Mouse (Mus musculus) limb, embryonic 13.5 days (tissue): ENCODE results near the gene Zfp52. TPM values are rescaled to one million over a fixed set of nuclear protein-coding genes. Genes with fewer than 3 reads are reported as not detected.
A peak's percentile ranks its signal among the peaks of the same experiment; 100 is the strongest.

Experiments used
- ATAC-seq: fragments of 200-750 bp; cut with Nextera tagmentation; 2 replicates; pipeline ENCODE4 v1.8.0; 2017; ENCODE audit warnings: low read depth, moderate number of reproducible peaks, moderate TSS enrichment; ENCODE audit not compliant: low FRiP score
- H3K27ac ChIP-seq: fragments of 300-500 bp; sonication (generic); 2 replicates; pipeline ENCODE4 v1.5.1; 2015; ENCODE audit warnings: inconsistent platforms, mild to moderate bottlenecking, moderate library complexity
- H3K27me3 ChIP-seq: fragments of 300-500 bp; sonication (generic); 2 replicates; pipeline ENCODE4 v1.6.1; 2015; ENCODE audit warnings: mild to moderate bottlenecking, inconsistent platforms
- H3K36me3 ChIP-seq: fragments of 300-500 bp; sonication (generic); 2 replicates; pipeline ENCODE4 v1.6.1; 2015; ENCODE audit warnings: inconsistent platforms, mild to moderate bottlenecking, moderate library complexity
- H3K4me1 ChIP-seq: fragments of 300-500 bp; sonication (generic); 2 replicates; pipeline ENCODE4 v1.6.1; 2015; ENCODE audit warnings: inconsistent platforms
- H3K4me2 ChIP-seq: fragments of 300-500 bp; sonication (generic); replicated peaks from 2 replicates; pipeline ENCODE4 v1.6.1; 2015; ENCODE audit warnings: inconsistent platforms, mild to moderate bottlenecking, moderate library complexity
- H3K4me3 ChIP-seq: fragments of 300-500 bp; sonication (generic); 2 replicates; pipeline ENCODE4 v1.5.1; 2015; ENCODE audit warnings: moderate library complexity, mild to moderate bottlenecking, inconsistent platforms
- H3K9ac ChIP-seq: fragments of 300-500 bp; sonication (generic); 2 replicates; pipeline ENCODE4 v1.6.1; 2015; ENCODE audit warnings: mild to moderate bottlenecking, inconsistent platforms
- H3K9me3 ChIP-seq: fragments of 300-500 bp; sonication (generic); 2 replicates; pipeline ENCODE4 v1.6.1; 2016; ENCODE audit warnings: inconsistent platforms
- WGBS: fragments of 180-500 bp; shearing (Covaris S2); methylation state at CpG from one replicate; pipeline ENCODE4 v1.1.7; 2015; 5-methylcytosine and 5-hydroxymethylcytosine counted together
- polyA plus RNA-seq: library from polyadenylated mRNA; unstranded; fragments of >200 nt; fragmentation: Nextera tagmentation; extraction: Ambion mirVana; gene quantifications from 2 replicates; pipeline ENCODE4 v1.2.1, GENCODE M21; 2015

Gene Zfp52
- polyA plus RNA-seq, 1 experiment from 2014 or later = 5.1 TPM

DNA sequence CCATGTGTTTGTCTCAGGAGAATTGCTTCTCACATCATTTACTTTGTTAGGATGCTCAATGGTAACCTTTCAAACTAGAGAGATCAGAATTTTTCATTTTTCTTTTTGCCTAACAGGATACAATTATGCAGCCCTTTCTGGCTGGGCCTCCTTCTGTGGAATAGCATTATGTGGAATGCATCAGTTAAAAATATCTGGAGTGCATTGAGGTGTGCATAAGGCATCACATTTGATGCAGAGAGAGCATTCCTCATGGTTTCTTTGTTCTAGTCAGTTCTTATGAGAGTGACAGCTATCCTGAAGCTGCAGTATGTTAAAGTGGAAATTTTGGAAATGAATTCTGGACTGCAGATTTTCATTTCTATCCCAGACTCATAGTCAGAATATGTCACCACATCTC, 9.1 kb upstream of the Zfp52 start:
- no peak overlapping the region for H3K4me2 ChIP-seq
- no peaks in the 10 kb centered on the region for H3K9me3 ChIP-seq
- H3K27ac ChIP-seq = no peak overlapping the region
- H3K9ac ChIP-seq = no peak overlapping the region
- no peaks in the 10 kb centered on the region for H3K36me3 ChIP-seq
- no peak overlapping the region for H3K4me3 ChIP-seq
- H3K4me1 ChIP-seq = peaks cover under 1% of the 10 kb centered on the region
- H3K27me3 ChIP-seq = no peaks in the 10 kb centered on the region
- ATAC-seq = no peak

DNA sequence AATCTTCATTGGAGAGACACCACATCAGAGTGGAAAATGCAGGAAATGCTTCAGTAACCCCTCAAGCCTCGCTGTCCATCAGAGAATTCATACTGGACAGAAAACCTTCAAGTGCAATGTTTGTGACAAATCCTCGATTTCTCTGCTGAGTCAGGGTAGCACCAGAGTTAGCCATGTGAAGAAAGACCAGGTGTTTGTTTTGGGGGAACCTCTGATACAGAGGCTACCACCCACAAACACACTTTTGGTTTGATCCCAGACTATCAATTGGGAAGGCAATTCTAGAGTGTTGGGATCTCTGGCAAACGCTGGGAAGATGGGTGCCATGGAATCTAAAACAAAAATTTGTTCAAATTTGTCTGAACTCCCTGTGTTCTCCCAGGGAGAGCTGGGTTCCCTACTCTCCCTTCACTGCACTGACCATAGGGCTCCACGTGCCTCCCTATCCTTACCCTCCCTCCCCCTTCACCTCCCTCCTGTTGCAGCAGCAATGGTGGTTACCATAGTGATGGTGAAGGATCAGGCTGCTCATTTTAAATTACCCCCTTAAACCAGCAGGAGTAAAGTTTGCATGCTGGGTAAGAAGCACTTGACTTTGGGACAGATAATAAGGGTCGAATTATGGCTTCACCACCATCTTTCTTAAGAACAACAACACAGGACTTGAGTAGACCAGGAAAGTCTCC, 4.6 kb upstream of the Zfp52 start:
- WGBS = 74% methylated on average over 5 of the region's 5 CpGs
- peak overlapping the region; percentile 71; the same call in 1 of the 2 replicates for H3K4me2 ChIP-seq

DNA sequence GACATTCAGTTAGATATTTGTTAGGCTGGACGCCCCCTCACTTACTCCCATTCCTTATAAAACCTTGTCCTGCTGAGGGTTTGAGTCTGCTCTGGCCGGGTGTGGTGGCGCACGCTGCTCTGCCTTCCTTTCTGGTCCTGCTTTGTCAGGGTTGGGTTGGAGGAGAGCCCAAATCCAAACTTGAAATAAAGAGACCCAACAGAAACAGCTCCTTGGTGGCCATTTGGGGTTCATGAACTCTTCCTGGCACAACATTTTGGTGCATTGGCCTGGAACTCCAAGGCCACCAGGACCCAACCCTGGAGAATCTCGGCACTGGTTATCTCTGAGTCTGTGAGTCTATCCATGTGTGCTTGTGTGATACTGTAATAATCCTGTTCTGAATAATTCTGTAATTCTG, 3.7 kb upstream of the Zfp52 start:
- Histone ChIP-seq H3K9ac (peak overlapping the region; percentile 84), H3K36me3 (no peaks in the 10 kb centered on the region), H3K4me2 (peak overlapping the region; percentile 71), H3K27ac (peak overlapping the region; percentile 90), H3K9me3 (no peaks in the 10 kb centered on the region), H3K27me3 (no peaks in the 10 kb centered on the region), H3K4me1 (peaks cover 24% of the 10 kb centered on the region), H3K4me3 (peak overlapping the region; percentile 60)
- 68% methylated on average over 5 of the region's 5 CpGs for WGBS
- no peak for ATAC-seq

More for the DNA sequence above, 4.6 kb upstream of the Zfp52 start:
- Histone ChIP-seq H3K4me3 (no peak overlapping the region), H3K27ac (no peak overlapping the region), H3K9me3 (no peaks in the 10 kb centered on the region), H3K4me1 (peaks cover 24% of the 10 kb centered on the region), H3K27me3 (no peaks in the 10 kb centered on the region), H3K36me3 (no peaks in the 10 kb centered on the region), H3K9ac (no peak overlapping the region)
- no peak for ATAC-seq

DNA sequence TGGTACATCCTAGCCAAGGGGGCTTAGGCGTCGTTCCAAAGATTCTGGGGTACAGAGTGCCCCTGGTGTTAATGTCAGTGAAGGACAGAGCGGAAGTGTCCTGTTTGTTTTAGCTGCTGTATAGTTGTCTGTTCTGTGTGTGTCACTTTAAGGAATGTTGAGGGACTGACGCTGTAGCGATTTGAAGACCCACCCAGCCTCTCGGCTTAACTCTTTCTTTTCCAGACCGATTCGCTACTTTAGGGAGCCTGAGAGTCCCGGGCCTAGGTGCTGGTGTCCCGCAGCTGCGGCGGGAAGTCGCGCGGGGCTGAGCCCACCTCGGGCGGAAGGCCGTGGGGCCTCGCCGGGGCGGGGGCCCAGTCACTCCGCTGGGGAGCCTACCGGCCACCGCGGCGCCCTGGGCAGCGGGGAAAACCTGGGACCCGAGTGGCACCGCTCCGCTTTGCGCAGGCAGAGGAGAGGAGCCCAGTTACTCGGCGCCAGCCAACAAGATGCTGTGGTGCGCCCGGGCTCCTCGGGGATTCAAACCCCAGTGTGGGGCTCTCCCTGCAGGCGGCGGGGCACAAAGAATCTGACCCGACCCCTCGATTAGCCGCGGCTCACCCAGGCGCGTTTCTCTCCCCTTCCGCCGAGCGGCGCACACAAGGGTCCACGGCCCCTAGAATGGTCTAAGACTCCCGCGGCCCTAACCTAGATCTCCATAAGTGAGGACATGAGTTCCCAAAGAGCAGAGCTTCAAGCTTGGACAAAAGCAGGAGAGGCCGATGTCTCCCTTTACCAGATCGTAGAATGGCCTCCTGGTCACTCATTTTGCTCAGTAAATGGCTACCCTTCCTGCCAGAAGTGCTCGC, 3.0 kb upstream of the Zfp52 start:
- Histone ChIP-seq H3K36me3 (no peaks in the 10 kb centered on the region), H3K4me2 (peak overlapping the region; percentile 71), H3K4me1 (peaks cover 24% of the 10 kb centered on the region), H3K4me3 (peak overlapping the region; percentile 60), H3K9ac (peak overlapping the region; percentile 84), H3K9me3 (no peaks in the 10 kb centered on the region), H3K27ac (peak overlapping the region; percentile 90), H3K27me3 (no peaks in the 10 kb centered on the region)
- ATAC-seq = peak; percentile 89
- under 1% methylated on average over 54 of the region's 54 CpGs for WGBS

DNA sequence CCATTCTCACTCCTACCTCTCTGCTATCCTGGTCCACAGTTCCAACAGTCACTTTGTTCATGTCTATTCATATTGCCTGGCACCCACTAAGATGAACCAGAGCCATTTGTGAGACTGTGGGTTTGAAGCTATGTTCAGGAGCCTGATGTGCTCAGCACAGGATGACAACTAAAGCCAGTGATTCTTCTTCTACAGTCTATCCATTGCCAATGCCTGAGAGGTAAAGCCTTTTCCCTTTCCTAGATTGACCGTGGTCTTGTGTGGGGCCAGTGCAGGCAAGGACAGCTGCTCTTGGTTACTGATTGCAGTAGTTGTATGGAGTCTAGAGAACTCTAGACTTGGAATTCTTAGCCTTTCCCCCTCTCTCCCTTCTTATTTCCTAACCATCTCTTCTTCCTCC, 1.4 kb upstream of the Zfp52 start:
- no peak overlapping the region for H3K27ac ChIP-seq
- H3K9me3 ChIP-seq = no peaks in the 10 kb centered on the region
- H3K4me3 ChIP-seq = no peak overlapping the region
- H3K4me2 ChIP-seq = 0 out of 2 replicates have a peak overlapping the region, but pooled peaks have one; percentile 3
- H3K4me1 ChIP-seq = peaks cover 24% of the 10 kb centered on the region
- no peak for ATAC-seq
- 92% methylated on average over 1 of the region's 1 CpGs for WGBS
- H3K27me3 ChIP-seq = no peaks in the 10 kb centered on the region
- H3K36me3 ChIP-seq = no peaks in the 10 kb centered on the region
- no peak overlapping the region for H3K9ac ChIP-seq

DNA sequence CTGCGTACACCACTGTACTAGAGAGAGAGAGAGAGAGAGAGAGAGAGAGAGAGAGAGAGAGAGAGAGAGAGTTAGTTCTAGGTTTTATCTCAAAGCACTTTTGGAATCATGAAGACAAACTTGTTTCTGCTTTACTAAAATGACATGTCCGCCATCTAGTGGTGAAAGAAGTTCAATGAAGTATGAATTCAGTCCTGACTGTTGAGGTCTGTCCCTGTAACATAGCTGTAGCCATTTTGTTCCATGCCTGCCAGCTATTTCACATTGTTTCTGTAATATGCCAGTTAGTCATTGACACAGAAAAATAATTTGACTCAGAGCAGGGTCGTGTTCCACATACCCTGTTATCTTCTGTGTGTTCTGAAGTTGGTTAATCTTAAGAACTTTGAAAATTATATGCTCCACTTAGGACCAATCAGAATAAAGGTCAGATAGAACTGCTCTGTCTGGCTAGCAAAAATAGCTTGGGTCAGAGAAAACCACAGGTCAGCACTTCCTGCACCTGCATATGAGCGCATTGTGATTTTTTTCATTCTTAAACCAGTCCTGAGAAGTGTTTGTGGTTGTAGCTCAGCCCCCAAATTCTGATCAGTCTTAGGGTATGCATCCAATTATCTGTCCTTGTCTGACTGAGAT, 761 bp upstream of the Zfp52 start:
- H3K9ac ChIP-seq = 0 out of 2 replicates have a peak overlapping the region, but pooled peaks have one; percentile 71
- H3K27ac ChIP-seq = peak overlapping the region; percentile 22; the same call in 1 of the 2 replicates
- H3K4me2 ChIP-seq = peak overlapping the region; percentile 78
- peak; percentile 34; the same call in 1 of the 2 replicates for ATAC-seq
- peaks cover 24% of the 10 kb centered on the region for H3K4me1 ChIP-seq
- WGBS = 18% methylated on average over 4 of the region's 4 CpGs
- H3K9me3 ChIP-seq = no peaks in the 10 kb centered on the region
- no peaks in the 10 kb centered on the region for H3K36me3 ChIP-seq
- no peaks in the 10 kb centered on the region for H3K27me3 ChIP-seq
- peak overlapping the region; percentile 58; the same call in 1 of the 2 replicates for H3K4me3 ChIP-seq

DNA sequence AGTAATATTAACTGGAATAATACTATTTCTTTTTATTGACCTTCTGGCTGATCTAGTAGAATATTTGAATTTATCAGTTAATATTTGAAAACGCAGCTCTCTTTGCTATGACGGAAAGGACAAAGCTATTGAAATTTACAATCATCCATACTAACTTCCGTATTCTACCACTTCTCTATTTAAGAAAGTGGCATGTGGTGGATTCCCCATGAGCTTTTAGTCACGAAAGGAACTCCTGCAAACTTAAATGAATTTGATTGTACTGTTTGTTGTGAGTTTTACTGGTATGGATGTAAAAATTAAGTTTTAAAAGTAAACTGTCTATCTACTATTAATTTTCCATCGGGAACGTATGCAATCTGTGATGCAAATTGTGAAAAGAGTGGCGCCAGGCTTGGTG, 757 bp downstream of the Zfp52 start:
- H3K27ac ChIP-seq = no peak overlapping the region
- H3K4me1 ChIP-seq = peaks cover 24% of the 10 kb centered on the region
- H3K4me3 ChIP-seq = peak overlapping the region; percentile 58
- WGBS = 40% methylated on average over 7 of the region's 7 CpGs
- H3K36me3 ChIP-seq = no peaks in the 10 kb centered on the region
- ATAC-seq = no peak
- H3K9me3 ChIP-seq = no peaks in the 10 kb centered on the region
- H3K9ac ChIP-seq = peak overlapping the region; percentile 71
- H3K4me2 ChIP-seq = peak overlapping the region; percentile 78
- no peaks in the 10 kb centered on the region for H3K27me3 ChIP-seq

DNA sequence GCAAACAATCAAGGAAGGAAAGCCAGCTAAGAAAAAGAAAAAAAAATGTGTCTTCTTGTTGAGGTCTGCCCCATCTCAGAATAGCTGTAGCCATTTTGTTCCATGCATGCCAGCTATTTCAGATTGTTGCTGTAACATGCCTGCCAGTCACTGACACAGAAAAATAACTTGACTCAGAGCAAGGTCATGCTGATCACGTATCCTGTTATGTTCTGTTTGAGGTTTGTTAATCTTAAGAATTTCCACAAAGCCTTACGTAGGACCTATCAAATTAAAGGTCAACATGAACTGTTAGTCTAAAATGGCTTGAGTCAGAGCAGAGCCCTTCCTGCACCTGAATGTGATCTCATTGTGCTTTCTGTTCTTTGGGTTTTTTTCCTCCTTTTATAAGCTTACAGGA, 1.3 kb downstream of the Zfp52 start:
- Histone ChIP-seq H3K4me3 (no peak overlapping the region), H3K9ac (no peak overlapping the region), H3K4me2 (no peak overlapping the region), H3K4me1 (peaks cover 19% of the 10 kb centered on the region), H3K27ac (no peak overlapping the region), H3K36me3 (no peaks in the 10 kb centered on the region), H3K27me3 (no peaks in the 10 kb centered on the region), H3K9me3 (no peaks in the 10 kb centered on the region)
- WGBS = 74% methylated on average over 2 of the region's 2 CpGs
- no peak for ATAC-seq

DNA sequence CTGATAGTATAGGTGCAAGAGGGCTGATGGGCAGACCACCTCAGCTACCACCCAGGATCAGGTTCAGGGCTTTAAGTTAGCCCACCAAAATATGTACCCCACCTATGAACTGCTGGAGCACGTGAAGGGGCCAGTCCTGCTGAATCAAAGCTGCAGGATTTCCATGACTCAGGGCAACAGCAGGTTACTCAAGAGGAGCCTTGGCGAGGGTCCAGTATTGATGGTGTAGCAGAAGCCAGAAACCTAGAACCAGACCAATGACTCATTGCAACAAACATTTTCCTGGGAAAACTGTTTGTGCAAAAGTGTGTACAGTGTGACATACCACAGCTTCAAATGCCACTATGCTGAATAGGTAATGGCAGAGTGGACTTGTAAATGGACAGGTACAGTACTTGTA, 22.5 kb downstream of the Zfp52 start:
- ATAC-seq = no peak
- Histone ChIP-seq H3K27me3 (no peaks in the 10 kb centered on the region), H3K36me3 (peaks cover 19% of the 10 kb centered on the region), H3K4me2 (no peak overlapping the region), H3K4me1 (no peaks in the 10 kb centered on the region), H3K9ac (no peak overlapping the region), H3K9me3 (no peaks in the 10 kb centered on the region), H3K27ac (no peak overlapping the region), H3K4me3 (no peak overlapping the region)
- WGBS = 90% methylated on average over 2 of the region's 2 CpGs

DNA sequence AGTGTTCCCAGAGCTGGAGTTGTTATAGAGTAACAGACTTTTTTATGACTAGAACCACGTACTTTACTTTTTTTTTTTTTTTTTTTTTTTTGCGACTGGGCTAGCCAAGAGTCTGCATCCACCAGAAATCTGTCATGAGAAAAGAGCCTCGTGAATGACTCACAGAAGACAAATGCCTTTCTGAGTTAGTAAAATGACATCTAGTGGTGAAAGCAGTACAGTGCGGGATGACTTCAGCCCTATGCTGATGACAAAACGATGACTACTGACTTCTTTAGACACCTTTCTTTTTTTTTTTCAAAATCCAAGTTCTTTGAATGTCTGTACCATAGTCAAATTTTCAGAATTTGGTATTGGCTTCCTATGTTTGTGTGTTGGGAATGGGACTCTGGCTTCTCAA, 30.9 kb downstream of the Zfp52 start:
- ATAC-seq = peak; percentile 78
- peak overlapping the region; percentile 71 for H3K4me2 ChIP-seq
- peak overlapping the region; percentile 77 for H3K9ac ChIP-seq
- no peaks in the 10 kb centered on the region; the same call in 1 of the 2 replicates for H3K36me3 ChIP-seq
- peak overlapping the region; percentile 72 for H3K4me3 ChIP-seq
- no peaks in the 10 kb centered on the region for H3K27me3 ChIP-seq
- H3K9me3 ChIP-seq = no peaks in the 10 kb centered on the region
- WGBS = 0% methylated on average over 5 of the region's 5 CpGs
- H3K4me1 ChIP-seq = peaks cover 11% of the 10 kb centered on the region
- peak overlapping the region; percentile 85 for H3K27ac ChIP-seq

DNA sequence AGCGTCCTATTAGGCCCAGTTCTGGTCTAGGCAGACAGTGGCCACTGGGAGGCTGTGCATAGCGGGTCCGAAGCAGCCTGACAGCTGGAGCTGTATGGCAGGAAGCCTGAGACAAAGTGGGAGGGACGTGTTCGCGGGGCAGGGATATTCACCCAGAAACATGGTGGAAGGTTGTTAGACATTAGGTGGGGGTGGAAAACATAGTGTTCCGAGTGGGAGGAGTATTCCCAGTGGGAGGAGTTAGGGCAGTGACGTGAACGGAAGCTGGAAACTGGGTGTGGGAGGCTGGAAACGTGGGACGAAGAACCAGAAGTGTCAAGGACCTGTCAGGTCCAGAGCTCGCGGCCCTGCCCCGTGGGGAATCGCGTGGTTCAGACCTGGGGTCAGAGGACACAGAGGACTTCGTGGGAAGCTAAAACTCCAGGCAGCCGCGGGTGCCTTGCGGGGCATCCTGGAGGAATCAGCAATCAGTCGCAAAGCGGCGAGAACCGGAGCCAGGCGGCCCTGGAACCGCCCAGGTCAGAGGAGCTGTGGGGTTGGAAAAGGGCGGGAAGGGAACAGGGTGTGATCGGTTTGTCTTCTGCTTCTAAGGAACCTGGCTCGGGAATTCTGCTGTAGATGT, 31.5 kb downstream of the Zfp52 start, which contains the start of gene Zfp948:
Gene Zfp948, plus strand, starts transcription at position 281 of the 622 bp plus-strand sequence.
- WGBS = under 1% methylated on average over 29 of the region's 29 CpGs
- Histone ChIP-seq H3K27ac (peak within 1 kb of the TSS; percentile 85), H3K9me3 (no peaks in the 10 kb centered on the region), H3K4me1 (peaks cover 11% of the 10 kb centered on the region), H3K36me3 (no peaks in the 10 kb centered on the region; the same call in 1 of the 2 replicates), H3K4me3 (peak within 1 kb of the TSS; percentile 72), H3K27me3 (no peaks in the 10 kb centered on the region), H3K9ac (peak within 1 kb of the TSS; percentile 77), H3K4me2 (peak within 1 kb of the TSS; percentile 71)
- peak; percentile 95 for ATAC-seq
